Mouse (Mus musculus): ENCODE measurements at regions not wholly inside any gene's neighbourhood (a gene's known extent, or its start where the extent isn't known, plus 50 kb on each side); places are given as distances from the start of the nearest gene placed in this dataset.

- Histone ChIP-seq H3K9me3 (ENCODE audit: control insufficient read depth, low read length) (no peaks in the 10 kb centered on the region), H3K4me2 (replicated peaks; ENCODE audit: low read depth, low read length, severe bottlenecking) (no peak overlapping the region), H3K27me3 (ENCODE audit: control insufficient read depth, insufficient read depth, low read length) (no peaks in the 10 kb centered on the region), H3K4me1 (ENCODE audit: control insufficient read depth, insufficient read depth, low read length) (no peaks in the 10 kb centered on the region), H3K36me3 (ENCODE audit: control insufficient read depth, insufficient read depth, low read length) (no peaks in the 10 kb centered on the region), H3K27ac (replicated peaks; ENCODE audit: low read depth, low read length) (no peak overlapping the region), H3K9ac (ENCODE audit: low read depth, low read length, severe bottlenecking) (no peak overlapping the region), H3K4me3 (replicated peaks; ENCODE audit: low read length) (no peak overlapping the region)
- 37% methylated on average over 2 of the region's 2 CpGs for WGBS
- no peak for DNase-seq (ENCODE audit: low spot score)
- no peak for TF ChIP-seq POLR2A (IDR thresholded peaks at IDR 0.05; ENCODE audit: borderline replicate concordance, extremely low read depth, insufficient read depth, insufficient read length)
- ATAC-seq (ENCODE audit: low FRiP score, low read depth): no peak
Measured at GRCm38 (mm10) chr1:89323091-89323490, 131.5 kb upstream of the Agap1 start.

DNA sequence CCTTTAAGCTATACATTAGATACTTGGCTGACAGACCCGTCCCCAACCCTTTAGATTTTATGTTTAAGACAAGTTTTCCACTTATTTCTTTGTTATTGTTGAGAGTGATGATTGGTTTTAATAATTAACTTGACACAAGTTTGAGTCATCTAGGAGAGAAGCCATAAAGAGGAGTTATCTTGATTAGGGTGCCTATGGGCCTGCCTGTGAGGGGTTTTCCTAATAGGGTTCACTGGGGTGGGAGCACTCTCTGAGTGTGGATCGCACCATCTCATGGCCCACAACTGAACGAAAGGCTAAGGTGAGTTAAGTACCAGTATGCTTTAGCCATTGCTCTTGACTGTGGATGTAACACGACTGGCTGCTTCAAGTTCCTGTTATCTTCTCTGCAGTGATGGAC, 123.3 kb upstream of the Agap1 start:
- DNase-seq (ENCODE audit: low spot score): no peak
- ATAC-seq (ENCODE audit: low FRiP score, low read depth): no peak
- TF ChIP-seq POLR2A (IDR thresholded peaks at IDR 0.05; ENCODE audit: borderline replicate concordance, extremely low read depth, insufficient read depth, insufficient read length): no peak
- Histone ChIP-seq H3K4me3 (replicated peaks; ENCODE audit: low read length) (no peak overlapping the region), H3K9ac (ENCODE audit: low read depth, low read length, severe bottlenecking) (no peak overlapping the region), H3K27ac (replicated peaks; ENCODE audit: low read depth, low read length) (no peak overlapping the region), H3K4me2 (replicated peaks; ENCODE audit: low read depth, low read length, severe bottlenecking) (no peak overlapping the region), H3K9me3 (ENCODE audit: control insufficient read depth, low read length) (no peaks in the 10 kb centered on the region), H3K4me1 (ENCODE audit: control insufficient read depth, insufficient read depth, low read length) (no peaks in the 10 kb centered on the region), H3K27me3 (ENCODE audit: control insufficient read depth, insufficient read depth, low read length) (no peaks in the 10 kb centered on the region), H3K36me3 (ENCODE audit: control insufficient read depth, insufficient read depth, low read length) (no peaks in the 10 kb centered on the region)
- 82% methylated on average over 4 of the region's 4 CpGs for WGBS

DNA sequence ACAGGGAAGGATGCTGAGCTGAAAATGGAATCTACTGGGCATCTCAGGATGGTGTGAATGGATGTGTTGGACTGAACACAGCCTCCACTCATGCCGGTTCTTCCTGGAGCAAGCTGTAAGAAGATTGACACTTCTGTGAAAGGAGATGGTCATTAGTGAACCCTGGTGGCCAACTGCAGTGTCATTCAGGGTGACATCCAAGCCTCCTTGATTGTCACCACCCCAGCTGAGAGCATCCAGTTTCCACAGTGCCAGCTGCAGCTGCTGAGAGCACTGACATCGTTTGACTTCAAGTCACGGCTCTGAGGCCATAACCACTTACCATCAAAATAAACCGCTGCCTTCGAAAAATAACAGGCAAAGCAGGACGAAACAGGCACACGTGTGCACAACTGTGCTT, 121.9 kb upstream of the Agap1 start:
- Histone ChIP-seq H3K4me3 (replicated peaks; ENCODE audit: low read length) (no peak overlapping the region), H3K9ac (ENCODE audit: low read depth, low read length, severe bottlenecking) (no peak overlapping the region), H3K27me3 (ENCODE audit: control insufficient read depth, insufficient read depth, low read length) (no peaks in the 10 kb centered on the region), H3K36me3 (ENCODE audit: control insufficient read depth, insufficient read depth, low read length) (no peaks in the 10 kb centered on the region), H3K4me1 (ENCODE audit: control insufficient read depth, insufficient read depth, low read length) (no peaks in the 10 kb centered on the region), H3K27ac (replicated peaks; ENCODE audit: low read depth, low read length) (no peak overlapping the region), H3K9me3 (ENCODE audit: control insufficient read depth, low read length) (no peaks in the 10 kb centered on the region), H3K4me2 (replicated peaks; ENCODE audit: low read depth, low read length, severe bottlenecking) (no peak overlapping the region)
- TF ChIP-seq POLR2A (IDR thresholded peaks at IDR 0.05; ENCODE audit: borderline replicate concordance, extremely low read depth, insufficient read depth, insufficient read length): no peak
- ATAC-seq (ENCODE audit: low FRiP score, low read depth) (no peak), DNase-seq (ENCODE audit: low spot score) (no peak)
- WGBS: 68% methylated on average over 7 of the region's 7 CpGs

GRCm38 (mm10) chr1:89337861-89338260, 116.7 kb upstream of the Agap1 start:
- TF ChIP-seq POLR2A (IDR thresholded peaks at IDR 0.05; ENCODE audit: borderline replicate concordance, extremely low read depth, insufficient read depth, insufficient read length): no peak
- H3K4me2 ChIP-seq (replicated peaks; ENCODE audit: low read depth, low read length, severe bottlenecking): no peak overlapping the region
- WGBS: 74% methylated on average over 5 of the region's 5 CpGs
- no peaks in the 10 kb centered on the region for H3K27me3 ChIP-seq (ENCODE audit: control insufficient read depth, insufficient read depth, low read length)
- no peaks in the 10 kb centered on the region for H3K9me3 ChIP-seq (ENCODE audit: control insufficient read depth, low read length)
- no peak for DNase-seq (ENCODE audit: low spot score)
- H3K36me3 ChIP-seq (ENCODE audit: control insufficient read depth, insufficient read depth, low read length): no peaks in the 10 kb centered on the region
- H3K4me1 ChIP-seq (ENCODE audit: control insufficient read depth, insufficient read depth, low read length): no peaks in the 10 kb centered on the region
- no peak overlapping the region for H3K4me3 ChIP-seq (replicated peaks; ENCODE audit: low read length)
- no peak overlapping the region for H3K9ac ChIP-seq (ENCODE audit: low read depth, low read length, severe bottlenecking)
- no peak overlapping the region for H3K27ac ChIP-seq (replicated peaks; ENCODE audit: low read depth, low read length)
- no peak for ATAC-seq (ENCODE audit: low FRiP score, low read depth)

GRCm38 (mm10) chr1:89342794-89343193, 111.8 kb upstream of the Agap1 start:
- ATAC-seq (ENCODE audit: low FRiP score, low read depth): no peak
- H3K36me3 ChIP-seq (ENCODE audit: control insufficient read depth, insufficient read depth, low read length): no peaks in the 10 kb centered on the region
- WGBS: 49% methylated on average over 4 of the region's 4 CpGs
- no peak overlapping the region for H3K4me2 ChIP-seq (replicated peaks; ENCODE audit: low read depth, low read length, severe bottlenecking)
- H3K27me3 ChIP-seq (ENCODE audit: control insufficient read depth, insufficient read depth, low read length): no peaks in the 10 kb centered on the region
- DNase-seq (ENCODE audit: low spot score): no peak
- TF ChIP-seq POLR2A (IDR thresholded peaks at IDR 0.05; ENCODE audit: borderline replicate concordance, extremely low read depth, insufficient read depth, insufficient read length): no peak
- no peaks in the 10 kb centered on the region for H3K4me1 ChIP-seq (ENCODE audit: control insufficient read depth, insufficient read depth, low read length)
- no peak overlapping the region for H3K9ac ChIP-seq (ENCODE audit: low read depth, low read length, severe bottlenecking)
- H3K27ac ChIP-seq (replicated peaks; ENCODE audit: low read depth, low read length): no peak overlapping the region
- H3K4me3 ChIP-seq (replicated peaks; ENCODE audit: low read length): no peak overlapping the region
- no peaks in the 10 kb centered on the region for H3K9me3 ChIP-seq (ENCODE audit: control insufficient read depth, low read length)

- TF ChIP-seq POLR2A (IDR thresholded peaks at IDR 0.05; ENCODE audit: borderline replicate concordance, extremely low read depth, insufficient read depth, insufficient read length): no peak
- Histone ChIP-seq H3K4me1 (ENCODE audit: control insufficient read depth, insufficient read depth, low read length) (no peaks in the 10 kb centered on the region), H3K4me3 (replicated peaks; ENCODE audit: low read length) (no peak overlapping the region), H3K9ac (ENCODE audit: low read depth, low read length, severe bottlenecking) (no peak overlapping the region), H3K27ac (replicated peaks; ENCODE audit: low read depth, low read length) (no peak overlapping the region), H3K27me3 (ENCODE audit: control insufficient read depth, insufficient read depth, low read length) (no peaks in the 10 kb centered on the region), H3K4me2 (replicated peaks; ENCODE audit: low read depth, low read length, severe bottlenecking) (no peak overlapping the region), H3K36me3 (ENCODE audit: control insufficient read depth, insufficient read depth, low read length) (no peaks in the 10 kb centered on the region), H3K9me3 (ENCODE audit: control insufficient read depth, low read length) (no peaks in the 10 kb centered on the region)
- DNase-seq (ENCODE audit: low spot score) (no peak), ATAC-seq (ENCODE audit: low FRiP score, low read depth) (no peak)
- 27% methylated on average over 6 of the region's 6 CpGs for WGBS
Measured at GRCm38 (mm10) chr1:89344546-89344945, 110.1 kb upstream of the Agap1 start.
